Mouse (Mus musculus) heart, adult 8-10 months (tissue): ENCODE results near the gene Uggt1. TPM values are rescaled to one million over a fixed set of nuclear protein-coding genes. Genes with fewer than 3 reads are reported as not detected.

Source experiments
- DNase-seq: peaks from one replicate; pipeline ENCODE4 v3.0.0; 2022; ENCODE audit warnings: low spot score
- total RNA-seq, 4 experiments: library from RNA; stranded (reverse); gene quantifications; 2 replicates each; pipeline ENCODE4 v1.2.4; 2022

Gene Uggt1
- total RNA-seq, 4 experiments from 2014 or later = 26.8 to 31.9 (median 28.4) TPM

DNA sequence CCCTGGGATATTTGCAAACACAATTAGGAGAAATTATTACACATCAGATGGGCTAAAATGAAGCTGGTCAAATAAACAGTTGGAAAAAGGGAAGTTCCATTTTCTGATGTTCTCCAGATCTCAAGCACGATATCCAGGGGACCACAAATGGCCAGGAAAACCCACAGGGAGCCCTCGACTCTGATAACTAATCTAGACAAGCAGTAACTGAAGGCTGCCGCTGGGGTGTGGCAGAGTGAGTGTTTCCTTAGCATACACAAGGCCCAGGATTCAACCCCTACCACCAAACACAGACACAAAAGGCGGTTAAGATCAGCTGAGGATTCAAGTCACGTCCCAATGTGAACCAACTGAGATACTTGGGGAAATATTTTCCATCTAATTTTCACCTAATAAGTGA, 64.5 kb downstream of the Uggt1 start:
- no peak for DNase-seq

DNA sequence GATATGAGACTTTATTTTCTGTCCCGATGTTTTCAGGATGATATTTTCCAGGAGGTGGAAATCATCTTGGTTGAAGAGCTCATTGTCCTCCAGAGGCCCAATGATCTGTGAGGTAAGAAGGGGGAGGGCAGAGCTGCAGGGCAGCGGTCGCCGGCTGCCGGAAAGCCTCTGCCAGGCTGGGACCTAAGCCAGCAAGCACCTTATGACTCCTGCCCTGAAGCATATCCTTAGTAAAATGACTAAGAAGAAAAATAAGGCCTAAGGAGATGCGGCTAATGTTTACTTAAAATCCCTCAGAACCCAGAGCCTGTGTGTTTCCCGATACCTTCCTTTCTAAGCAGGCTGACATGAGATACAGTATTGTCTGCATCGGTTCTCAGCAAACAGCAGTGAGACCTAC, 71.1 kb downstream of the Uggt1 start:
- peak; percentile 12 for DNase-seq

DNA sequence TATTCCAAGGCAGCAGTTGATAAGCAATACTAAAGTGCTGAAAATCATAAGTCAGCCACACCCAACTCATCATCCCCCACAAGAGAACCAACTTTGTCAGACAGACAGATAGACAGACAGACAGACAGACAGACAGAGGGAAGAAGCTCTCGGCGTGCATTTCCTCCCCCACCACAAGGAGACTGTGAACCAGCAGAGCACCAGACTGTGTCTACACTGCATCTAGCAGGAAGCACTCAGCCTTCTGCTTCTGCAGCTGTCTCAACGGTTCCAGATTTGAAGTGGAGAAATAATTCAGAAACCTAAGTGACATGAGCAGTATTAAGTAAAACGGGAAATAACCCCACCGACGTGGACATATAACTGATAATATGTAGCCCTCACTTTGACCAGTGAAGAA, 71.6 kb downstream of the Uggt1 start:
- DNase-seq = no peak

DNA sequence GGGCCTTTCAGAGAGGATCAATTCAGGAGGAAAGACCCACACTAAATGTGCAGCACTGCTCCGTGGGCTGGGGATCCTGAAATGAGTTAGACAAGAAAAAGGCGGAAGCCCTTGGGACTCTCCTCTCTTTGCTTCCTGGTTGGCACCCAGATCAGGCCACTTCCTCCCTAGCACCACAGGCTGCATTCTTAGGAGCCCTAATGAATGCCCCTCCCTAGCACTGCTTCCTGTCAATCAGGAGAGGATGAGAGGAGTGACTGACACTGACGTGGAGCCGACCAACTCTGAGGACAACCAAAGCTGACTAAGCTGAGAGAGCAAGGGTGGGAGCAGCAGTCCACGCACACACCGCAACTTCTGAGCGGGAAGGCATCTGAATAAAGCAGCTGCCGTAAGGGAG, 81.8 kb downstream of the Uggt1 start:
- peak; percentile 44 for DNase-seq

DNA sequence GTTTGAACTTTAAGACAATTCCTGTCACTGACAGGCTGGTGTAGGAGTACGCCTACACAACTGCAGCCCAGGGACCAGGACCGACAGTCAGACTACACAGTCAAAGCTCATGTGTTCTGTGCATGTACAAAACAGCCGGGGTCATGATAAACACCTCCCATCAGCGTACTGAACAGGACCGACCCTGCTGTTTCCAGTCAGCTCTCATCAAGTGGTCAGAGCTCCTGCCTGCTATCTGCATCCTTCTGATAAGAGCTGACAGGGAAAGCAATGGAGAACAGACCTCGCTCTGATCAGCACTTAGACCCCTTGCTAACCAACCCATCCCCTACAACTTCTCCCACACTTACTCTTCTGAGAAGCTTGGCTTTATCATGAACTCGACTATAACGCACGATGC, 83.3 kb downstream of the Uggt1 start:
- DNase-seq = no peak

DNA sequence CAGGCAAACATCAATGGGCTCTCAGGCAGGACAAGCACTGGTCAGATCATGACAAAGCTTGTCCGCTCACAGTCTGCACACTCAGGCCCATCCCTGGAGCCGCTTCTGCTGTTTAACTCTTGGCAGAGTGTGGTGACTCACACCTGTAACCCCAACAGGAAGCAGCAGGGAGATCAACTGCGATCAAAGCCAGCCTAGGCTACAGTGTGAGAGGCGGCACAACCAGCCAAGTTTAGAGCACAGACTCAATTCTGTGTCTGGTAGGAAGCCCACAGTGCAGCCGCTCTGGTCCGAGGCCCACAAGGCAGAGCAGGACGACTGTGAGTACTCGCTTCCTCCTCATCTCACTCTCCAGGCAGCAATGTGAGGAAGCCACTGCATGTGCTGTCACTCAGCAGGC, 84.3 kb downstream of the Uggt1 start:
- DNase-seq = no peak

DNA sequence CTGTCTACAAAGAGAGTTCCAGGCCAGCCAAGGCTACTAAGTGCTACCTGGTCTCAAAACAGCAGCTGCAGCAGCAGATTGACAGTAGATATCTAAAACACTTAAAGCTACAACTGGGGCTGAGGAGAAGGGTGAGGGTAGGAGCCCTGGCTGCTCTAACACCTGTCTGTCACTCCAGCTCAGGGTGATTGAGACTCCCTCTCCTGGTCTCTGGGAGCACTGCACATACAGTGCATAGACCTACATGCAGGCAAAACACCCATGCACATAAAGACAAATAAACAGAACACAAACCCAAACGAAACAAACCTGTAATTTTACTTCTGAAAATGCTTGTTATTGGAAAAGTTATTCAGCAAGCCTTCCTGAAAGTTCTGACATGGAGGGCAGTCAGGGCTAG, 95.1 kb downstream of the Uggt1 start:
- DNase-seq = no peak

DNA sequence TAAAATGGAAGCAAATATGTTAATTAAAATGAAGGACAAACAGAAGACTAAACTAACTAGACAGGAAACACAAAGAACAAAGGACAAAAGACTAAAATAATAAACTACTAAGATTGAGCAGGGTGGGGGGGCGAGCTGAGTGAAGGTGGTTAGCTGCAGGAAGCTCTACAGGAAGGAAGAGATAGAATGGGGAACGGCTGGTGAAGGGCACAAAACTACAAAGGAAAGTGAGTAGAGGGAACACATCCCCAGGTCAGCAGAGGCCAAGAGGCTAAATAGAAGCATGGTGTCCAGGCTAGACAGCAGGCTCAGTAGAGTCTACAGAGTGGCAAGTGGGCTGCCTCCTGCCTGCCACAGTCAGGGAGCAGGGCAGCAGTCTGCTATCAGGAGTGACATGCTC, 95.7 kb downstream of the Uggt1 start:
- no peak for DNase-seq

DNA sequence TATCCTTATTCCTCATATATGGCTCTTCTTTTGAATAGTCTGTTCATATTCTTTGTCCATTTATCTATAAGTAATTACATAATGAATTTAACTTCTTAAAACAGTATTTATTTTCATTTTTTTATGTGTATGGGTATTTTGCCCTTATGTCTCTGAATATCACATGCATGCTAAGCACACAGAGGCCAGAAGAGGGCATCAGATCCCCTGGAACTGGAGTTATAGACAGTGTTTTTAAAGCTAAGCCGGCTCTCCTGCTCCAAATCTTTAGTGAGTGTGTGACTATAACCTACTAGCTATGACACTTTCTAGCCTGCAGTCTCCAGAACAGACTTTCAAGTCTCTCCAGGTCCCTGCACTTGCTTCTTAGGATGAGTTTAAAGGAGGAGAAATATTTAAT, 99.5 kb downstream of the Uggt1 start:
- DNase-seq = no peak

DNA sequence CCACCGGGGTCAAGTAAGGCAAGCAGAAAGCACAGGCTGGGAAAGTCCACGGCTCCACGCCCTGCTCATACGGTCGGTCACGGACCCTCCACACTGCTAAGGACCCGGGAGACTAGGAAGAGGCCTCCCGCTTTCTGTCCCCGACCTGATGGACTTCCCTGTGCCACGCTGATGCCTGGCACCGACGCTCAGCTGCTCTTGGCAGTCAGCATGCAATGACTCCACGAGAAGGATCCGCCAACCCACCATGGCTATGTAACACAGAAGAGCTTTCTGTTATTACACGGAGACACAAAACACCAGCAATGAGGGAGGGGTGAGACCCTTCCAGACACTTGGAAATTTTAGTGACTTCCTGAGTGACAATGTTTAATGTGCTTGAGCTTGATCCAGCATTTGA, 104.2 kb downstream of the Uggt1 start:
- DNase-seq = no peak

DNA sequence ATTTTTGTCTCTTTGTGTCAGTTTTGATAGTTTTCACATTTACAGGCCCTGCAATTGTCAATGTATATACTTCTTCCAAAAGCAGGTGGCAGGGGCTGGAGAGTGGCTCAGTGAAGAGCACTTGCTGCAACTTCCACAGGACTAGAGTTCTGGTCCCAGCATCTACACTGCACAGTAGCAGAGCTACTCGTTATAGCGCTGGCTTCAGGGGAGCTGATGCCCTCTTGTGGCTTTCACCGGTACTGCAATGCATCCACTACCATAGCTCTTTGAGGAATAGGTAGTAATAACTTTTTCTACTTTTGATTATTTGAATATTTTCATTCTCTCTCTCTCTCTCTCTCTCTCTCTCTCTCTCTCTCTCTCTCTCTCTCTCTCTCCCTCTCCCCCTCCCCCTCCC, 109.9 kb downstream of the Uggt1 start:
- DNase-seq = peak; percentile 78

DNA sequence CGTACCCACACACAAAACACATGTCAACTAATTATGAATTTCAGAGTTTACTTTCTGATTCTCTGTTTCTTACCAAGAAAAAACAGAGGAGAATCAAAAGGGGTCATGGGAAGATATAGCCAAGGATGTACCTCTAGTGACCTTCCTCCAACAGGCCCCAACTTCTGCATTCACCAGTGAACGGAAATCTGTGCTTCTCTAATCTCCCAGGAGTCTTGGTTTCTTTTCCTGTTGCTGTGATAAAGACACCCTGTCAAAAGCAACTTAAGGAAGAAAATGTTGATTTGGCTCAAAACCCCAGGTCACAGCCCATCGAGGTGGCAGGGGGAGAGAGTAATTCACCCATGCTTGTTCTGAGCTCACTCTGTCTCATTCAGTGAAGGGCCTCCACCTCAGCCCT, 110.9 kb downstream of the Uggt1 start:
- DNase-seq = peak; percentile 20

DNA sequence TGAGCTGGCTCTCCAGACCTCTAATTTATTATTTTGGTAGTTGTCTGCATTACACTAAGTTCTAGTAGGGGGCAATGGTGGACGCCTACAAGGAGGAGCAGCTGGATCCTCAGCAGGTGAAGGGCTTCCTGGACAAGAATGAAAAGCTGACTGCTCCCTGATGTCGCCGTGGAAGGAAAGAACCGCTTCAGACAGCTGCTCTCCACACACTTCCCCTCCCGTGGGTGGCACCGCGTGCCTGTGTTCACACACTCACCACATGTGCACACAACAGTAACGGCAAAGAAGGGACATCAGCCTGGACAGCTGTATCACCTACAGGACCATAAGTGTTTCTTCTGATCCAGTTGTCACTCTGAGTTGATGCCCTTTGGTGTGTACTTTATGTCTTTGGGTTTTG, 111.5 kb downstream of the Uggt1 start:
- DNase-seq = no peak

DNA sequence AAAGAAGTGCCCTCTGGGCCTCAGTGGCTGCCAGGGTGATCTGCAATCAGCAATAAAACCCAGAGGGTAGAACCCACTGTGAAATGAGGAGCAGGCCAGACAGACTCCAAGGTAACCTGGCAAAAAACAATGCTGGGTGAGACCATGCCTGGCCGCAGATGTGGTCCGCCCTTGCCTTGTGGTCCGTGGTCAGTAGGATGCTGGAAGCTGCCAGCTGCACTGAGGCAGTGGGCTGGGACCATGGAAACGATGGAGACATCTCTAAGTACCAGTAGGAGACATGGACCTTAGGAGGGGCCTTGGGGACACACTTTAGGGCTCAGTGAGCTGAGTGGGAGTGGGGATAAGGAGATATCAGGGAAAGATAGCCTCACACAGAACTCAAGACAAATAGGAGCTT, 112.3 kb downstream of the Uggt1 start:
- no peak for DNase-seq

DNA sequence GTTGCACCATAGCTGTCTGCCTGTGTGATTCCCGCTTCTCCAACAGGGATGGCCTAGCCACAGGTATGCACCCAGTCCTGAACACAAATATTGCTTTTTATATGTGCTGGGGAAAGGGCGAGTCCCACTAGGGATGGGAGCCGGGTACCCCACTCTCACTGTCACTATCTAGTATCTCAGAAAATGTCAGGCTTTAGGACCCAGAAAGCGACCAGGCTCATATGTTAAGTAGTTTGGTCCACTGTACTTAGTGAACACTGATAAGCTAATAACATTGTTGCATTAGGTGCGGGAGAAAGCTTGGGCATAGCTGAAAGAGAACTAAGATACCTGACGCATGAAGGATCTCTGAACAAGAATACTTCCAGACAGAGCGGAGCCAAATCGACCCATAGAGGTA, 112.8 kb downstream of the Uggt1 start:
- DNase-seq = no peak

DNA sequence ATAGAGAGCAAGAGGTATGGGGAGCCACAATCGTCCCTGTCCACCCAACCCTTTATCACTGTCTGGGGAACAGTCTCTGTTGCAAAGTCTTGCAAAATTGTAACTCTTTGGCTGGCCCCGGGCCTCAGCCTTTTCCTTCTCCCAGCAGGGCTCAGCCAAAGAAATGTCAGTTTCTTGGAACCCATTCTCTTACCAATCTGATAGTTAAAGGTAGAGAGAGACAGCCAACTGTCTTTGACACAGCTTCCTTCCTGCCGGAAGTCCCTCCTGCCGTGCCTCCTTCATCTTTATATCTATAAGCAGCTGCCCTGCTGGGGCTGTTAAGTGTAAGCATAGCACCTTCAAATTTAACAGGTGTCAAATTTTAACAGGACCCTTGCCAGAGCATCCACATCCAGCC, 113.4 kb downstream of the Uggt1 start:
- DNase-seq = no peak

DNA sequence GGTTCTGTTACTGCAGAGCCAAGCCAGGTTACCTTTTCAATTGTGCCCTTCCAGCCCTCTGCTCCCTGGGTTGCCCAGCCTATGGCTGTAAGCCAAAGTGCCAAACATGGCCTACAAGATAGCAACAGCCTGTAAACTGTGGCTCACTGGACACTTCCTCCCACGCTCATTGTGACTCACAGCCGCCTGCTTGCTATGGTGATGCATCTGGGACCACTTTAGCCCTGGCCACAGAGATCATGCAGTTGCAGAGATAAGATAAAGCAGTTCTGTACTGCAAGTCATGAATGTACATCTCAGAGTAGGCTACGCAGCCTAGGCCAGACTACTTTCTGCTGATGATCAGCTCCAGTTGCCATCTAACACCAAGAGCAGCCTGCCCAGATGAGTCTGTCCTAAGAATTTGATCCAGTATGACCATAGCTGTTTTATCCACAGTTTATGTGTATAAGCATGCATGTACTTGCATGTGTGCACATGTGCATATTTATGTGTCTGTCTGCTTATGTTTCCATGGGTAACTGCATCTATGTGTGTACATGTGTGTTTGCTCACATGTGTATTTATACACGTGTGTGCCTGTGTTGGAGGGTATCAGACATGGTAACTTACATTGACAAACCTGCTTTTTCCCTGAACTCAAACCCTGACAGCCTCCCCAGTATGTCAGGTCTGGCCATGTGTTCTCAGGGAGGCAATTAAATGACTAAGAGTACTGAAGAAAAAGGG, 114.0 kb downstream of the Uggt1 start:
- DNase-seq = peak; percentile 16

DNA sequence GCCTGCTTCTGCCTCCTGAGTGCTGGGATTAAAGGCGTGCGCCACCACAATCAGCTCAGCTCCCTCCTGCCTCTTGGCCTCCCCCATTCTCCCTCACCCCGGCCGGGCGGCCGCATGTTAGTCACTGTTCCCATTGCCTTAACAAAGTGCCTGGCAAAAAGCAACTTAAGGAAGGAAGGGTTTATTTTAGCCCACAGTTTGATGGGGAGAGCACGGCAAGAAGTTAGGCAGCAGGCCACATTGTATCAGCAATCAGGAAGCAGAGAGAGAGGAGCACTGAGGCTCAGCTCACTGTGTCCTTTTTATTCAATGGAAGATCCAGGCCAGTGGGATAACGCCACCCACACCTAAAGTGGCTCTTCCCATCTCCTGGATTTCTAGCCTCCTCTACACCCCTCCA, 114.6 kb downstream of the Uggt1 start:
- no peak for DNase-seq

DNA sequence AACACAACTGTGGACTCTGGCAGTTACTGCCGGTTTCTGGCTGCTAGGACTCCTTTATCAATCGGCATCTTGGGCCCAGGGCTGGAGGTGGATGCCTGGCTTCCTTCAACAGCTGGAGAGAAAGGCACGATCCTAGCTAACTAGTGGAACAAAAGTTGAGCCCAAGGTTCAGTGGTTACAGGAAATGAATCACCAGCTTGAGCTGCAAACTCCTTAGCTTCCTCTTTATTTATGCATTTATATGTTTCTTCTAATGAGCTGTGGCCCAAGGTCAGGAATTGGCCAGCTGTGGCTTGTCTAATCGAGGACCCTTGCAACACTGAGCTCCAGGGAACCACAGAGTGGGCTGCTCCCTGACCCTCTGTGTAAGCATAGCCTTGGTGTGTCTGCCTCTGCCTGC, 115.4 kb downstream of the Uggt1 start:
- DNase-seq = peak; percentile 39

DNA sequence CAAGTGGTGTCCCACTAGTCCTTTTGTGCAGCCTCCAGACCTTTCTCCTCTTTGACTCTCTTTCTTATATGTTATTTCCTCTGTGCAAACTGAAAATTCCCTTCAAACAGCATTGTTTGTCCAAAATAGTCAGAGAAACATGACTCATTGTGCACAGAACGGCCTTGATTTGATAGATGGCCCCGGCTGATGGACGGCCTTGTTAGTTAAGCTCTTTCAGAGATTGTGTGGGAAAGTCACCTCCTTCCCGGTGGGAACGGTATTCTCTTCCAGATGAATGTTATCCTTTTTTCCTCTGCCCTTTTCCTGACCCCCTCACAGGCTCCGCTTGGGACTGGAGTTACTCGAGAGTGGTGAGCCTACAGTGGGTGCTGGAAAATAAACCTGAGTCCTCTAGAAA, 119.4 kb downstream of the Uggt1 start:
- DNase-seq = no peak

DNA sequence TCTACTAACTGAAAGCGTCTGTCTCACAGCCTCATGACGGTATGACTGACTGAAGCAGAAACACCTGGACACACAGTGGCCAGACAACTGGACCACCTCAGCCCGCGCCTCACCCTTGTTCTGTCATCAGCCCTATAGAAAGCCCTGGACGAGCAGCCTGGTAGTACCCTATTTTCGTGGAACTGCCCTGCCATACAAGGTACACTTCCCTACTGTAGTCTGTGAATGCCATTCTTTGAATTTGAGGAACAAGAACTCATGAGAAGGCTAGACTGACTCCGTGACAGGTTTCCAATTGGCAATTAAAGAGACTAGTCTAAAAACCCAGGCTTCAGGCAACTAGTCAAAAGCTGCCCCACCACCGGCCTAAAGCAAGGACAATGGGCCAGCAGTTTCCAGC, 123.3 kb downstream of the Uggt1 start:
- no peak for DNase-seq

DNA sequence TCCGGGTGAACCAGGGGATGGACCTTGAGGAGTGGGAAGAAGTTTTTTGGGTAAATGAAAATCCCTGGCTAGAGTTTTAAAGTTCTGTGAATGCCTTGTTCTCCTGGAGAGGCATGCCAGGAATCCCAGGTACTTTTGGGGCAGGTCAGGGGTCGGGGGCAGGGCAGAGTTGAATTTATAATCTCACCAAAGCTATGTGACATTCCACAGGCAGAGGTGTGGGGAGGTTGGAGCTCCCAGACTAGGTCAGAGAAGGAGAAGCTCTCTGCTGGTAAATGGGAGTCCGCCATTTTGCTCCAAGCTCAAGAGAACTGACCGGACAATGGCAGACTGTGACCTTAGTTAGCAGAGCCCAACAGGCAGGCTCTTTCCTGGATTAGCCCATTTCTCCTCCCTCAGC, 125.1 kb downstream of the Uggt1 start:
- no peak for DNase-seq

DNA sequence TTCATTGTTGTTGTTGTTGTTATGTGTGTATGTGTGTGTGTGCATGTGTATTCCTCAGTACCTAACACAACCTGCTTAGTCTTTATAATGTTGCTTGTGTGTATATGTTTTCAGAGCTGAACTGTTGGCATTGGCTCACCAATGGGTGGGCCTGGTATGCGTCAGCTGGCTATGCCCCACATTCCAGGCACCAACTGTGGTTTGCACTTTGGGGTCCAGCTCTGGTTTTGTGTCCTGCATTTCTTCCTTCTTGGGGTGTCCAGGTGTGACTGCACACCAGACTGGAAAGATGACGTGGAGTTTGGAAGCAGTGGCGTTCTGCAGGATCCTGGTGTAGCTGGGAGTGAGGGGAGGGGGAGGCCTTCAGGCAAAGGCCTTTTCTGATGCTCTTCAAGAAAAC, 125.6 kb downstream of the Uggt1 start:
- no peak for DNase-seq

DNA sequence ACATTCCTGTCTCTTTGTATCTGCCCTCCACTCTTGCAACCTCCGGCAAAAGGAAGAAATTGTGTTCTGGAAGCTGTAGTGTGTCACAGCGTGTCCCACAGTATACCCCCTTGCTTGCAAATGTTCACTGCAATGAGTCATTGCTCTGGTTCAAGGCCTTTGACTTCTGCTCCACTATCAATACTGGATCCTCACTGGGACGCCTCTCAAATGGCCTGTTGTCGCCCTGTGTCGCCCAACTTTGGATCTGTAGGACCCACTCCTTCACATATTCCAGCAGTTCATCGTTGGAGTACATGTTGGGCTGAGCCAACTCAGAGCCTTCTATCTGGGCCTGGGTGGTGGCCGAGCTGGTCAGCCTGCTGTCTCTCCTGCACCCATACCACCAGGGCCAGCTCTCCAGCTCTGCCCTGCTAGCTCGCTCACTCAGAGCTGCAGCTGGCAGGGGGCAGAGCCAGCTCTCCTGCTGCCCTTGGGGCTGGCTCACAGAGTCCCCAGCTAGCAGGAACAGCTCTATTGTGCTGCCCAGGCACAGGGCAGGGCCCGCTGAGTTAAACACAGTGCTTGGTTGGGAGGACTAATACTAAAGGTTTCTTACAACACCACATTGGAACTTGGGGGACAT, 126.3 kb downstream of the Uggt1 start:
- DNase-seq = no peak
